Mouse (Mus musculus) MEL (cell line): ENCODE measurements around the gene H2-Ob. TPM values are rescaled to one million over a fixed set of nuclear protein-coding genes. Genes with fewer than 3 reads are reported as not detected.
"Not testable (repeated sequence)": the region's sequence is repeated elsewhere in the genome, so short reads cannot be mapped to it uniquely, and the experiment has no call there.

Experiments
- DNase-seq: peaks from one replicate; pipeline ENCODE4 v3.0.0; 2011; ENCODE audit warnings: low read depth, low spot score
- H3K27ac ChIP-seq: 2 replicates; pipeline ENCODE4 v1.5.1; 2012; ENCODE audit warnings: low read depth, mild to moderate bottlenecking, control low read depth, low read length, moderate library complexity; ENCODE audit not compliant: control insufficient read depth
- H3K27me3 ChIP-seq, 2 experiments: fragments of 150-350 bp in 1 of 2; sonication (generic) in 1 of 2; 2 replicates each; pipeline ENCODE4 v1.6.1; 2012; ENCODE audit warnings: low read length in 2 of 2, mild to moderate bottlenecking in 2 of 2, improper control_type of control experiment in 1 of 2, moderate library complexity in 1 of 2; ENCODE audit not compliant: insufficient read depth in 2 of 2, control insufficient read depth in 1 of 2
- H3K36me3 ChIP-seq, 2 experiments: 2 replicates each; pipeline ENCODE4 v1.6.1; 2012 to 2014; ENCODE audit warnings: low read length in 2 of 2, improper control_type of control experiment in 1 of 2, inconsistent platforms in 1 of 2, mild to moderate bottlenecking in 1 of 2; ENCODE audit not compliant: insufficient read depth in 2 of 2, control insufficient read depth in 1 of 2
- H3K4me1 ChIP-seq, 2 experiments: fragments of 150-350 bp in 1 of 2; sonication (generic) in 1 of 2; 2 replicates each; pipeline ENCODE4 v1.6.1; 2012; ENCODE audit warnings: low read length in 2 of 2, improper control_type of control experiment in 1 of 2, mild to moderate bottlenecking in 1 of 2; ENCODE audit not compliant: insufficient read depth in 2 of 2, control insufficient read depth in 1 of 2
- H3K4me3 ChIP-seq, 2 experiments: fragments of 150-350 bp in 1 of 2; sonication (generic) in 1 of 2; 2 replicates each; pipeline ENCODE4 v1.5.1; 2012; ENCODE audit warnings: low read depth in 2 of 2, low read length in 2 of 2, mild to moderate bottlenecking in 2 of 2, moderate library complexity in 2 of 2, control low read depth in 1 of 2, improper control_type of control experiment in 1 of 2; ENCODE audit not compliant: control insufficient read depth in 1 of 2, insufficient read depth in 1 of 2
- H3K79me2 ChIP-seq: 2 replicates; pipeline ENCODE4 v1.6.1; 2012; ENCODE audit warnings: mild to moderate bottlenecking, low read length, moderate library complexity; ENCODE audit not compliant: control insufficient read depth, poor library complexity, insufficient read depth
- H3K9ac ChIP-seq: 2 replicates; pipeline ENCODE4 v1.6.1; 2012; ENCODE audit warnings: low read depth, mild to moderate bottlenecking, control low read depth, low read length, moderate library complexity; ENCODE audit not compliant: control insufficient read depth, poor library complexity, severe bottlenecking
- H3K9me3 ChIP-seq: fragments of 150-350 bp; sonication (generic); replicated peaks from 2 replicates; pipeline ENCODE4 v1.6.1; 2012; ENCODE audit warnings: mild to moderate bottlenecking, low read length, improper control_type of control experiment, moderate library complexity; ENCODE audit not compliant: insufficient read depth
- BHLHE40 ChIP-seq: IDR thresholded peaks from 2 replicates; pipeline ENCODE4 v1.6.1; 2012; ENCODE audit warnings: low read depth, mild to moderate bottlenecking, inconsistent platforms, low read length, improper control_type of control experiment, borderline replicate concordance
- CTCF ChIP-seq, 3 experiments: IDR thresholded peaks in 2 of 3; conservative IDR thresholded peaks in 1 of 3; 2 replicates each; pipeline ENCODE4 v1.5.1; 2011 to 2012; ENCODE audit warnings: low read length in 3 of 3, low read depth in 2 of 3, mild to moderate bottlenecking in 2 of 3, improper control_type of control experiment in 1 of 3, inconsistent platforms in 1 of 3, mixed read lengths in 1 of 3, moderate library complexity in 1 of 3; ENCODE audit not compliant: control insufficient read depth in 1 of 3, insufficient read depth in 1 of 3, poor library complexity in 1 of 3, severe bottlenecking in 1 of 3
- E2F4 ChIP-seq: IDR thresholded peaks from 2 replicates; pipeline ENCODE4 v1.6.1; 2011; ENCODE audit warnings: low read depth, low read length, improper control_type of control experiment, borderline replicate concordance
- ELF1 ChIP-seq: IDR thresholded peaks from 2 replicates; pipeline ENCODE4 v1.6.1; 2014; ENCODE audit warnings: low read depth, mild to moderate bottlenecking, inconsistent platforms, low read length, improper control_type of control experiment, moderate library complexity
- ETS1 ChIP-seq: IDR thresholded peaks from 2 replicates; pipeline ENCODE4 v1.6.1; 2012; ENCODE audit warnings: low read depth, mild to moderate bottlenecking, inconsistent platforms, low read length, improper control_type of control experiment, moderate library complexity
- JUND ChIP-seq: IDR thresholded peaks from 2 replicates; pipeline ENCODE4 v1.6.1; 2011; ENCODE audit warnings: low read depth, mild to moderate bottlenecking, improper control_type of control experiment, low read length
- MAZ ChIP-seq: IDR thresholded peaks from 2 replicates; pipeline ENCODE4 v1.6.1; 2012; ENCODE audit warnings: low read depth, mild to moderate bottlenecking, inconsistent platforms, low read length, improper control_type of control experiment
- MEF2A ChIP-seq: IDR thresholded peaks from 2 replicates; pipeline ENCODE4 v1.6.1; 2014; ENCODE audit warnings: low read depth, mild to moderate bottlenecking, inconsistent platforms, low read length, improper control_type of control experiment; ENCODE audit not compliant: poor library complexity, insufficient replicate concordance, severe bottlenecking; ENCODE audit errors: extremely low read depth
- MXI1 ChIP-seq: IDR thresholded peaks from 2 replicates; pipeline ENCODE4 v1.6.1; 2011; ENCODE audit warnings: mild to moderate bottlenecking, low read depth, low read length, improper control_type of control experiment
- MYB ChIP-seq: IDR thresholded peaks from 2 replicates; pipeline ENCODE4 v1.6.1; 2011; ENCODE audit warnings: mild to moderate bottlenecking, low read depth, low read length, improper control_type of control experiment
- NELFE ChIP-seq: IDR thresholded peaks from 2 replicates; pipeline ENCODE4 v1.6.1; 2011; ENCODE audit warnings: low read depth, low read length, improper control_type of control experiment
- NRF1 ChIP-seq: IDR thresholded peaks from 2 replicates; pipeline ENCODE4 v1.6.1; 2014; ENCODE audit warnings: low read depth, mild to moderate bottlenecking, inconsistent platforms, low read length, improper control_type of control experiment, moderate library complexity; ENCODE audit not compliant: poor library complexity, insufficient read depth, severe bottlenecking
- RAD21 ChIP-seq: IDR thresholded peaks from 2 replicates; pipeline ENCODE4 v1.6.1; 2011; ENCODE audit warnings: mild to moderate bottlenecking, low read depth, low read length, improper control_type of control experiment
- SMC3 ChIP-seq: IDR thresholded peaks from 2 replicates; pipeline ENCODE4 v1.6.1; 2011; ENCODE audit warnings: low read depth, low read length, improper control_type of control experiment
- TBP ChIP-seq: IDR thresholded peaks from 2 replicates; pipeline ENCODE4 v1.8.0; 2011; ENCODE audit warnings: low read depth, low read length, improper control_type of control experiment
- UBTF ChIP-seq: IDR thresholded peaks from 2 replicates; pipeline ENCODE4 v1.6.1; 2012; ENCODE audit warnings: low read depth, mild to moderate bottlenecking, inconsistent platforms, low read length, improper control_type of control experiment, moderate library complexity, borderline replicate concordance; ENCODE audit not compliant: insufficient read depth
- ZMIZ1 ChIP-seq: IDR thresholded peaks from 2 replicates; pipeline ENCODE4 v1.6.1; 2012; ENCODE audit warnings: low read depth, mild to moderate bottlenecking, inconsistent platforms, low read length, improper control_type of control experiment, moderate library complexity
- ZNF384 ChIP-seq: IDR thresholded peaks from 2 replicates; pipeline ENCODE4 v1.6.1; 2012; ENCODE audit warnings: low read depth, mild to moderate bottlenecking, inconsistent platforms, low read length, improper control_type of control experiment
- polyA plus RNA-seq, 2 experiments: library from polyadenylated mRNA; stranded (reverse) in 1 of 2; unstranded in 1 of 2; fragments of >175 nt in 1 of 2; fragments of >200 nt in 1 of 2; gene quantifications; 2 replicates each; pipeline versions ENCODE4 v1.2.1 to v1.2.4; 2012; ENCODE audit warnings: low replicate concordance in 2 of 2, low read depth in 1 of 2; ENCODE audit not compliant: insufficient read length in 2 of 2, insufficient read depth in 1 of 2, missing spikeins in 1 of 2
- total RNA-seq: library from RNA; depleted of rRNA; stranded (reverse); fragments of 300-350 nt; gene quantifications from 2 replicates; pipeline ENCODE4 v1.2.3, GENCODE M21; 2012

H2-Ob gene
- total and polyA plus RNA-seq, 3 experiments, result 0.81 to 2.0 TPM; not detected in 1

GRCm38 (mm10) chr17:34225426-34225825 lies 13.3 kb upstream of the H2-Ob start:
- Histone ChIP-seq H3K36me3 (no peaks in the 10 kb centered on the region), H3K9me3 (no peaks in the 10 kb centered on the region), H3K79me2 (no peaks in the 10 kb centered on the region), H3K4me3 (no peak overlapping the region), H3K27ac (no peak overlapping the region), H3K4me1 (no peaks in the 10 kb centered on the region), H3K9ac (no peak overlapping the region), H3K27me3 (no peaks in the 10 kb centered on the region)
- TF ChIP-seq NRF1 (no peak), NELFE (no peak), SMC3 (no peak), CTCF (IDR thresholded peaks at IDR 0.05 in 2 of 3, conservative IDR thresholded peaks at IDR 0.05 in 1 of 3; ENCODE audit: control insufficient read depth in 1 of 3, insufficient read depth in 1 of 3, low read depth in 2 of 3, low read length in 3 of 3, poor library complexity in 1 of 3, severe bottlenecking in 1 of 3) (no peak), MEF2A (no peak), RAD21 (no peak), MAZ (no peak), UBTF (no peak), TBP (no peak), BHLHE40 (no peak), ELF1 (no peak), JUND (no peak), MXI1 (no peak), ZMIZ1 (no peak), ZNF384 (no peak), MYB (no peak), E2F4 (no peak), ETS1 (no peak)
- DNase-seq, result no peak

GRCm38 (mm10) chr17:34225911-34226310 lies 12.8 kb upstream of the H2-Ob start:
- not testable (repeated sequence) for DNase-seq, H3K36me3 ChIP-seq

GRCm38 (mm10) chr17:34230971-34231370 lies 7.7 kb upstream of the H2-Ob start:
- H3K9me3 ChIP-seq, H3K27me3 ChIP-seq, H3K9ac ChIP-seq, H3K4me1 ChIP-seq, H3K79me2 ChIP-seq, H3K27ac ChIP-seq, DNase-seq, H3K36me3 ChIP-seq, H3K4me3 ChIP-seq: not testable (repeated sequence)

More at GRCm38 (mm10) chr17:34225911-34226310, 12.8 kb upstream of the H2-Ob start:
- not testable (repeated sequence) for H3K4me3 ChIP-seq, H3K9ac ChIP-seq, H3K27me3 ChIP-seq, H3K27ac ChIP-seq, H3K4me1 ChIP-seq, H3K79me2 ChIP-seq, H3K9me3 ChIP-seq

- H3K36me3 ChIP-seq, H3K9me3 ChIP-seq, H3K4me3 ChIP-seq, H3K4me1 ChIP-seq, H3K27me3 ChIP-seq, H3K9ac ChIP-seq, DNase-seq, H3K79me2 ChIP-seq, H3K27ac ChIP-seq: not testable (repeated sequence)
Measured at GRCm38 (mm10) chr17:34232021-34232420, 6.7 kb upstream of the H2-Ob start.
